Mouse (Mus musculus) MEL-GATA-1-ER (cell line): ENCODE data around the gene Ppp1cb.
"Not testable (repeated sequence)": the region's sequence is repeated elsewhere in the genome, so short reads cannot be mapped to it uniquely, and the experiment has no call there.

Source experiments
- DNase-seq: peaks from one replicate; pipeline ENCODE4 v3.0.0-alpha.2; 2012; ENCODE audit warnings: low read depth; ENCODE audit errors: extremely low read depth

The Ppp1cb gene

GRCm38 (mm10) chr5:32458408-32459143 lies at the start of gene Ppp1cb:
Gene Ppp1cb, plus strand, starts transcription at chr5:32458843.
- DNase-seq = peak; percentile 97

- DNase-seq = no peak
These were observed 48.9 kb upstream of the Ppp1cb start for GRCm38 (mm10) chr5:32409747-32410146.

- DNase-seq = peak; percentile 47
These were observed 47.5 kb upstream of the Ppp1cb start for GRCm38 (mm10) chr5:32410954-32411688.

- no peak for DNase-seq
These were observed 46.3 kb upstream of the Ppp1cb start for GRCm38 (mm10) chr5:32412186-32412950.

GRCm38 (mm10) chr5:32413083-32413482 lies 45.6 kb upstream of the Ppp1cb start:
- DNase-seq = no peak

- no peak for DNase-seq
These were observed 45.1 kb upstream of the Ppp1cb start for GRCm38 (mm10) chr5:32413569-32413968.

- DNase-seq = no peak
These were observed 44.1 kb upstream of the Ppp1cb start for GRCm38 (mm10) chr5:32414461-32414985.

GRCm38 (mm10) chr5:32415554-32415953 lies 43.1 kb upstream of the Ppp1cb start:
- DNase-seq = no peak

- no peak for DNase-seq
These were observed 41.8 kb upstream of the Ppp1cb start for GRCm38 (mm10) chr5:32416881-32417280.

GRCm38 (mm10) chr5:32422081-32422589 lies 36.5 kb upstream of the Ppp1cb start:
- no peak for DNase-seq

- DNase-seq = no peak
These were observed 35.1 kb upstream of the Ppp1cb start for GRCm38 (mm10) chr5:32423339-32424046.

- DNase-seq = no peak
These were observed 34.2 kb upstream of the Ppp1cb start for GRCm38 (mm10) chr5:32424464-32424863.

- DNase-seq = no peak
These were observed 33.0 kb upstream of the Ppp1cb start for GRCm38 (mm10) chr5:32425485-32426171.

GRCm38 (mm10) chr5:32430399-32430798 lies 28.2 kb upstream of the Ppp1cb start:
- DNase-seq = no peak

- DNase-seq = not testable (repeated sequence)
These were observed 24.3 kb upstream of the Ppp1cb start for GRCm38 (mm10) chr5:32434346-32434745.

GRCm38 (mm10) chr5:32435612-32436011 lies 23.0 kb upstream of the Ppp1cb start:
- no peak for DNase-seq

- DNase-seq = no peak
These were observed 20.6 kb upstream of the Ppp1cb start for GRCm38 (mm10) chr5:32437901-32438563.

GRCm38 (mm10) chr5:32438564-32438922 lies 20.1 kb upstream of the Ppp1cb start:
- no peak for DNase-seq

- no peak for DNase-seq
These were observed 17.3 kb upstream of the Ppp1cb start for GRCm38 (mm10) chr5:32441336-32441735.
